Mouse (Mus musculus) heart, adult 8-10 months (tissue): ENCODE measurements around the gene BC048562. TPM values are rescaled to one million over a fixed set of nuclear protein-coding genes. Genes with fewer than 3 reads are reported as not detected.
A peak's percentile ranks its signal among the peaks of the same experiment; 100 is the strongest.

Source experiments
- DNase-seq: peaks from one replicate; pipeline ENCODE4 v3.0.0; 2022; ENCODE audit warnings: low spot score
- total RNA-seq, 4 experiments: library from RNA; stranded (reverse); gene quantifications; 2 replicates each; pipeline ENCODE4 v1.2.4; 2022

BC048562 gene
- total RNA-seq, 4 experiments from 2014 or later: not detected

GRCm38 (mm10) chr9:108450292-108451169 lies 14.2 kb downstream of the BC048562 start:
- no peak for DNase-seq

GRCm38 (mm10) chr9:108451170-108451493 lies 14.8 kb downstream of the BC048562 start:
- DNase-seq: no peak

GRCm38 (mm10) chr9:108451519-108452160 lies 15.4 kb downstream of the BC048562 start:
- DNase-seq: no peak

- DNase-seq: peak; percentile 81
Observed at GRCm38 (mm10) chr9:108452291-108452906, 16.1 kb downstream of the BC048562 start.

GRCm38 (mm10) chr9:108452911-108453310 lies 16.6 kb downstream of the BC048562 start:
- DNase-seq: no peak

GRCm38 (mm10) chr9:108453458-108453857 lies 17.2 kb downstream of the BC048562 start:
- DNase-seq: no peak

GRCm38 (mm10) chr9:108454429-108454828 lies 18.1 kb downstream of the BC048562 start:
- DNase-seq: no peak

- DNase-seq: no peak
Observed at GRCm38 (mm10) chr9:108455747-108456571, 19.7 kb downstream of the BC048562 start.

- no peak for DNase-seq
Observed at GRCm38 (mm10) chr9:108456953-108457352, 20.7 kb downstream of the BC048562 start.

GRCm38 (mm10) chr9:108459939-108460318 lies 23.6 kb downstream of the BC048562 start:
- DNase-seq: no peak

- peak; percentile 86 for DNase-seq
Observed at GRCm38 (mm10) chr9:108460319-108461178, 24.3 kb downstream of the BC048562 start, which contains the start of gene Ccdc71. Ccdc71 (plus strand) TSS chr9:108460527.

- no peak for DNase-seq
Observed at GRCm38 (mm10) chr9:108461181-108461631, 24.9 kb downstream of the BC048562 start, which contains the start of gene Klhdc8b. Klhdc8b (minus strand) TSS chr9:108461581.

GRCm38 (mm10) chr9:108461675-108462074 lies 25.4 kb downstream of the BC048562 start:
- no peak for DNase-seq

GRCm38 (mm10) chr9:108462192-108462591 lies 25.9 kb downstream of the BC048562 start:
- DNase-seq: peak; percentile 52

- no peak for DNase-seq
Observed at GRCm38 (mm10) chr9:108463713-108464112, 27.4 kb downstream of the BC048562 start.

GRCm38 (mm10) chr9:108466219-108466618 lies 29.9 kb downstream of the BC048562 start:
- DNase-seq: no peak

GRCm38 (mm10) chr9:108469430-108469829 lies 33.1 kb downstream of the BC048562 start:
- DNase-seq: no peak

- DNase-seq: no peak
Observed at GRCm38 (mm10) chr9:108469845-108470244, 33.6 kb downstream of the BC048562 start.

GRCm38 (mm10) chr9:108474528-108474927 lies 38.2 kb downstream of the BC048562 start:
- no peak for DNase-seq

GRCm38 (mm10) chr9:108478638-108479156 lies 42.4 kb downstream of the BC048562 start:
- peak; percentile 93 for DNase-seq
